Mouse (Mus musculus): ENCODE measurements around the gene Fbxw4. TPM values are rescaled to one million over a fixed set of nuclear protein-coding genes. Genes with fewer than 3 reads are reported as not detected.

The Fbxw4 gene
- polyA plus RNA-seq (2014; fragmentation: Illumina TruSeq; extraction: RNeasy Lipid Tissue Mini Kit (QIAGEN cat#74804); ENCODE audit: low read depth, low replicate concordance), result 28.8 TPM

DNA sequence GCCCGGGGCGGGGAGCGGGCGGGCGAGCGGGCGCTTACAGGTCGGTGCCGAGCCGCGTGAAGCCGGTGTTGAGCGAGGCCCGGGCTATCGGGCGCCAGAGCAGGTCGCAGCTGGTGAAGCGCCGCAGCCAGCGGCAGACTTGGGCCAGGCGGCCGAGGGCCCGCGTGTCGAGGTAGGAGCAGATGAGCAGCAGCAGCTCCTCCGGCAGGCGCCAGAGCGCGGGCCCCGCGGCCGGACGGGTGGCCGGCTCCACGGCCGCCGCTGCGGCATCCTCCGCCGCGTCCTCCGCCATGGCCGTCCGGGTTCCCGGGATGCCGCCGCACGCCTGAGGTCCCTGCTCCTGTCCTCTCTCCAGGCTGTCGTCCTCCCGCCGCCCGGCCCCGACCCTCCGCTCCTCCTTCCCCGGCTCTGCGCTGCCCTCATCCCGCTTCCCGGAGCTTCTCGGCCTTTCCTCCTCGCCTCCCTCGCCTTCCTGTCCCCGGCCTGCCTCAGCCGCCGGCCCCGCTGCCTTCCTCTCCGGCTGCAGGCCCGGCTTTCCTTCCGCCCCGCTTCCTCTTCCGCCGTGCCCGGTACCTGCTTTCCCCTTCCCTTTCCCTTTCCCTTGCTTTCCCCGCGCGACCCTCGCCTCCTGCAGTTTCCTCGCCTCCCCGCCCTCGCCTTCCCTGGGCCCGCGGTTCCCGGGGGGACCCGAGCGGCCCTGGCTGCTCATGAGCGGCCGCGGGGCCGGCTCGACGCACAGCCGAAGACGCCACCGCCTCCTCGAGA lies at the start of gene Fbxw4:
Fbxw4 (minus strand) TSS at position 575 of the 765 bp plus-strand sequence.

DNA sequence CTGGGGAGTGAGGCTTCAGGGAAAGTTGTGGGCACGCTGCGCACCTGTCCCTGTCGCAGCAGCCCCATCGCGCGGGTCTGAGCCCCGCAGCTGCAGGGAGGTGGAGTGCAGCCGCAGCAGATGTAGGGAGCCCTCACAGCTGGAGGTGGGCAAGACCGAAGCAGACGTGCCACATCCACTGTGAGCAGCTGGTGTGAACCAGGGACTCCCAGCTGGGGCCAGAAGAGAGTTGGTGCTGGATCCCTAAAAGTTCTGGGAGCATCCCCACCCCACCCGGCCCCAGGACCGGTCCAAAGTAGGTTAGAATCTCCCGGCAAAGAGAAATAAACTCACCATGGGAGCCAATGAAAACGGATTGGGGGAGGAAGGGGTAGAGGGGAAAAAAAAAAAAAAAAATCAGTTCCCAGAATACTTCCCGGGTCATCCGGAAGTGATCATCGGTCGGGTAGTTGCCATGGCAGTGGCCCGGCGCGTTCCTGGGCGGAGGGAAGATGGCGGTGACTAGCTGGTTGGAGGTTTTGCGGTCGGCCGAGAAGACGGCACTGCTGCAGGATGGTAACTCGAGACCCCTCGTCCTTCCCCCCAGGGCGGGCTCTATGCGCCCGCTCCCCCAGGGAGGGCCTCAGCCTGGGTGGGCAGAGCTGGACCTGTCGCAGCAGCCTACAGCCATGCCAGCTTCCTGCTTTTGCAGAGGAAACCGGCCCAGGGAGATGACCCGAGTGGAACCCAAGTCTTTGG lies 99.8 kb downstream of the Fbxw4 start, which contains the start of the genes Poll and Gm17018:
Poll (minus strand) TSS at position 379 of the 738 bp plus-strand sequence.
Gm17018 (plus strand) TSS at position 463 of the 738 bp plus-strand sequence.

Other genes starting within 250 kb of the Fbxw4 start
- gene Poll, start 99.8 kb downstream of the Fbxw4 start, polyA plus RNA-seq (2014; fragmentation: Illumina TruSeq; extraction: RNeasy Lipid Tissue Mini Kit (QIAGEN cat#74804); ENCODE audit: low read depth, low replicate concordance), result 12.3 TPM
- gene Gm17018, start 99.7 kb downstream of the Fbxw4 start, polyA plus RNA-seq (2014; fragmentation: Illumina TruSeq; extraction: RNeasy Lipid Tissue Mini Kit (QIAGEN cat#74804); ENCODE audit: low read depth, low replicate concordance), result 14.5 TPM
- gene Fgf8, start 82.6 kb upstream of the Fbxw4 start, polyA plus RNA-seq (2014; fragmentation: Illumina TruSeq; extraction: RNeasy Lipid Tissue Mini Kit (QIAGEN cat#74804); ENCODE audit: low read depth, low replicate concordance), result not detected
- 35.8 TPM for gene Npm3, start 89.3 kb upstream of the Fbxw4 start, polyA plus RNA-seq (2014; fragmentation: Illumina TruSeq; extraction: RNeasy Lipid Tissue Mini Kit (QIAGEN cat#74804); ENCODE audit: low read depth, low replicate concordance)
- 82.5 TPM for gene Mgea5, start 123.5 kb upstream of the Fbxw4 start, polyA plus RNA-seq (2014; fragmentation: Illumina TruSeq; extraction: RNeasy Lipid Tissue Mini Kit (QIAGEN cat#74804); ENCODE audit: low read depth, low replicate concordance)
- 206 TPM for gene Kcnip2, start 155.7 kb upstream of the Fbxw4 start, polyA plus RNA-seq (2014; fragmentation: Illumina TruSeq; extraction: RNeasy Lipid Tissue Mini Kit (QIAGEN cat#74804); ENCODE audit: low read depth, low replicate concordance)

Measured in heart, adult 10 weeks (tissue).